Comparison of ENCODE assay signal across 17 mouse cellular contexts in the genomic region with DNA sequence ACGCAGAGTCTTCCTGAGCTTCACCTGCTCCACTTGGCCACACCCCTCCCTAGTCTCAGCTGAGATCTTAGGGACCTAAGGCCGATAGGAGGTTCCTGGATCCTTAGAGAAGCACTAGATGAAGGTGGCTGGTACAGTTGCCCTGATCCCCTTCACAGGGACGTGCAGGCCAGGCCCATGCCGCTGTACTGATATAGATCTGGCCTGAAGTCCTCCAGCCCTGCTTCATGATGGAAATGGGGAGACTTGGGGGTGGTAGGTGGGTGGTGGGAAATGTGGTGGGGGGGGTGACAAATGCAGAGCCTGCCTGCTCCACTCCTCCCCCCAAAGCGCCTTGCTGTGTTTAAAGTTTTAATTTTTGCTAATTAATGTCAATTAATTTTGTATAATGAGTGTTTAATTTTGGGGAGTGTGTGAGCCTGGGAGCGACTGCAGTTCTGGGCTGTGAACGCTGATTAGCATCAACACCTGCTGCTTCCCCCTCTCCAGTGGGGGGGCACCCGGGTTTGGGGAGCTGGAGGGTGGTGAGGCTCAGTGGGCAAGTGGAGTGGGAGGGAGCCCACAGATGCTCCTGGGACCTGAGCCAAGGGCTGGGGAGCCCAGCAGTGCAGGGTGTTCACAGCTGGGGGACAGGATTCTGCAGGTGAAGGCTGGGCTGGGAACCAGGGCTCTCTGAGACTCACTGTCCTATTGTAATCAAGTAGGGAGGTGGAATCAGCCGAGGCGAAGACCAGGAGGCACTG. TPM values are rescaled to one million over a fixed set of nuclear protein-coding genes. Genes with fewer than 3 reads are reported as not detected.
A peak's percentile ranks its signal among the peaks of the same experiment; 100 is the strongest.
DNase-seq lines count a peak whose midpoint lies in the region; ATAC-seq lines count a peak whose summit lies in the region.
"Had no signal": no experiment of that assay in that cellular context is flagged by ENCODE, and none has a peak within 500 bp of the region (broad histone marks: within the 10 kb centered on the region; RNA-seq: fewer than 3 reads in every experiment).

No protein-coding gene starts in this region.

- H3K27me3 ChIP-seq in hindbrain, embryonic 16.5 days (replicated peaks; ENCODE audit: control insufficient read depth, insufficient read depth, low read length), result no peaks in the 10 kb centered on the region
- H3K27me3 ChIP-seq: CH12.LX had no signal

- H3K27ac ChIP-seq in hindbrain, embryonic 16.5 days (ENCODE audit: low read depth, low read length), result no peak overlapping the region
- H3K27ac ChIP-seq: gastrocnemius, adult 2 months; kidney, postnatal 0 days; liver, embryonic 14.5 days had no signal

- intact Hi-C loops in left cerebral cortex, postnatal 25 days (cut with DNase I), result loop anchor here (5.0 kb wide), 3 partner anchors 75 to 160 kb away; partner anchors contain the start of gene Sfxn5

- no peaks in the 10 kb centered on the region for H3K9me3 ChIP-seq in hindbrain, embryonic 16.5 days (ENCODE audit: control insufficient read depth, low read length)

- no peak overlapping the region for H3K9ac ChIP-seq in hindbrain, embryonic 16.5 days (ENCODE audit: low read depth, low read length)
- H3K9ac ChIP-seq: liver, embryonic 14.5 days had no signal

- H3K4me2 ChIP-seq in hindbrain, embryonic 16.5 days (ENCODE audit: low read length), result no peak overlapping the region

- no peak for ATAC-seq in hindbrain, embryonic 16.5 days
- ATAC-seq: inflammation-experienced regulatory T-cells, adult 6 months had no signal

- no peaks in the 10 kb centered on the region for H3K4me1 ChIP-seq in hindbrain, embryonic 16.5 days (ENCODE audit: control insufficient read depth, insufficient read depth, low read depth, low read length)

- H3K4me3 ChIP-seq in hindbrain, embryonic 16.5 days (ENCODE audit: low read length), result no peak overlapping the region
- H3K4me3 ChIP-seq: gastrocnemius, adult 2 months had no signal

- peak; percentile 20 to 45 for DNase-seq in frontal cortex, postnatal 36 days (ENCODE audit: low spot score in 2 of 2)
- DNase-seq in frontal cortex, adult 2 months (ENCODE audit: extremely low spot score in 1 of 2, low spot score in 1 of 2), result no peak
- DNase-seq in thymus, postnatal 10 days (ENCODE audit: low spot score in 2 of 2), result peak; percentile 5 to 11
- no peak for DNase-seq in thymus, adult 18-20 months
- DNase-seq in left cerebral cortex, postnatal 25 days (ENCODE audit: low spot score in 2 of 2), result peak; percentile 50 to 60
- DNase-seq in testis, postnatal 14 days (ENCODE audit: low spot score), result no peak
- DNase-seq in cerebellum, adult 8-10 months, result no peak
- DNase-seq: cerebellum, adult 9-11 months; midbrain, embryonic 14.5 days had no signal

- WGBS in hindbrain, embryonic 16.5 days, result 59% methylated on average over 10 of the region's 10 CpGs

- no peaks in the 10 kb centered on the region for H3K36me3 ChIP-seq in hindbrain, embryonic 16.5 days (ENCODE audit: control insufficient read depth, insufficient read depth, low read length)

RNA-seq across cellular contexts. Expression of gene Emx1, which starts 50.5 kb away (rescaled TPM):
- polyA plus RNA-seq in frontal cortex, adult 2 months (2012; rRNA removed), result 25.4 and 26.9 TPM in 2 replicates
- 10 to 100 TPM; 33.6 to 33.7 TPM for total RNA-seq in left cerebral cortex, postnatal 25 days (2021)
- polyA plus RNA-seq in hindbrain, embryonic 16.5 days (2015; fragmentation: Nextera tagmentation; extraction: Ambion mirVana), result 1.1 TPM in 1 of 2 replicates, not detected in the other
- total RNA-seq: CH12.LX; gastrocnemius, adult 2 months; hematopoietic stem cell, adult 5-6 weeks had no signal
- polyA plus RNA-seq: inflammation-experienced regulatory T-cells, adult 6 months; neural tube, embryonic 11.5 days had no signal

Comparison
In these comparisons a context has a peak if more than half of its experiments do, and no peak if none do; other contexts are left out.
1. DNase-seq: peak in frontal cortex, postnatal 36 days (2 of 2), thymus, postnatal 10 days (2 of 2) and left cerebral cortex, postnatal 25 days (2 of 2); none in frontal cortex, adult 2 months (0 of 2), thymus, adult 18-20 months (0 of 2), testis, postnatal 14 days (single experiment) and cerebellum, adult 8-10 months (single experiment).
2. RNA of gene Emx1, which starts 50.5 kb away (polyA plus RNA-seq): 25.4 to 26.9 TPM in frontal cortex, adult 2 months; 1.1 TPM in hindbrain, embryonic 16.5 days; every median in the first group is over 10 times any median in the second.